Mouse (Mus musculus): ENCODE measurements around the gene Nek9. TPM values are rescaled to one million over a fixed set of nuclear protein-coding genes. Genes with fewer than 3 reads are reported as not detected.

The Nek9 gene
- polyA plus RNA-seq, 1 experiment from 2014 or later = 9.4 TPM

DNA sequence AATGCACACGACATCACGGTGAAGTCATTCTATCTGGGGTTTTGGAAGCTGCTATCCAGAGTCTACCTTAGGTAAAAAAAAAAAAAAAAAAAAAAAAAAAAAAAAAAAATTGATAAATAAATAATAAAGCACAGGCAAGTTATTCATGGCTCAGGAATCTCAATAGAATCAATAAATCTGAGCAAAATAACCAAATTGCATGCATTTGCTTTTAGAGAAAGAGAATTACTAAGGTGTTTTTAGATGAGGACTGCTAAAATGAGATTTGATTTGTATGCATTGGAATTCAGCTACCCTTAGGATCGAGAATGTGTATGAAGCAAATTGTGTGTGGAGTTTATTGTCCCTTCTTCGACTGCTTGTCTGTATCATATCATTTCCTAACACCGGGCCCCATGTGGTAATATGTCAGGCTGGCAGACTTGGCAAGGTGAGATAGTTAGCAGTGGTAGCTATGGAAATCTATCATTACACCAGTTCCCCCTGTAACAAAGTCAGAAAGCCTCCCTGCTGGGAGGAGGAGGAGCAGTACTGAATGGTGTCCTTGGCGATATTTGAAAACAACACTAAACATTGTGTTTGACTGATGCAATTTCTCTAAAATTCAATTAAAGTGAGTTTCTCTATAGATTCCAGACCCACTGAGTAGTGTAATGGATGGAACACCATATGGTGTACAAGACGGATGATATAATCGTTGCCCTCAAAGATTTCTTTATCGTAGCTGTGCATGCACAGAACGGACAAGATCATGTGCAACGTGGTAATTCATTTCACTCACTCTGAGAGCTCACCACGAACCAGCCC, 58.1 kb downstream of the Nek9 start:
- no peaks in the 10 kb centered on the region for H3K27me3 ChIP-seq (replicated peaks; ENCODE audit: control insufficient read depth, insufficient read depth, low read length)
- H3K36me3 ChIP-seq (ENCODE audit: control insufficient read depth, insufficient read depth, low read length) = no peaks in the 10 kb centered on the region
- peak overlapping the region; percentile 74 for H3K4me2 ChIP-seq
- DNase-seq (ENCODE audit: low spot score) = no peak
- no peaks in the 10 kb centered on the region for H3K9me3 ChIP-seq (ENCODE audit: control insufficient read depth, low read length)
- ATAC-seq (replicated peaks; ENCODE audit: low FRiP score) = peak; percentile 43; the same call in 1 of the 2 replicates
- H3K4me3 ChIP-seq (ENCODE audit: low read depth, low read length) = no peak overlapping the region
- H3K27ac ChIP-seq (ENCODE audit: low read depth, low read length) = no peak overlapping the region
- 56% methylated on average over 12 of the region's 12 CpGs for WGBS
- H3K9ac ChIP-seq (ENCODE audit: low read depth, low read length) = peak overlapping the region; percentile 50; the same call in 1 of the 2 replicates
- peaks cover 13% of the 10 kb centered on the region for H3K4me1 ChIP-seq (replicated peaks; ENCODE audit: control insufficient read depth, insufficient read depth, low read length)

DNA sequence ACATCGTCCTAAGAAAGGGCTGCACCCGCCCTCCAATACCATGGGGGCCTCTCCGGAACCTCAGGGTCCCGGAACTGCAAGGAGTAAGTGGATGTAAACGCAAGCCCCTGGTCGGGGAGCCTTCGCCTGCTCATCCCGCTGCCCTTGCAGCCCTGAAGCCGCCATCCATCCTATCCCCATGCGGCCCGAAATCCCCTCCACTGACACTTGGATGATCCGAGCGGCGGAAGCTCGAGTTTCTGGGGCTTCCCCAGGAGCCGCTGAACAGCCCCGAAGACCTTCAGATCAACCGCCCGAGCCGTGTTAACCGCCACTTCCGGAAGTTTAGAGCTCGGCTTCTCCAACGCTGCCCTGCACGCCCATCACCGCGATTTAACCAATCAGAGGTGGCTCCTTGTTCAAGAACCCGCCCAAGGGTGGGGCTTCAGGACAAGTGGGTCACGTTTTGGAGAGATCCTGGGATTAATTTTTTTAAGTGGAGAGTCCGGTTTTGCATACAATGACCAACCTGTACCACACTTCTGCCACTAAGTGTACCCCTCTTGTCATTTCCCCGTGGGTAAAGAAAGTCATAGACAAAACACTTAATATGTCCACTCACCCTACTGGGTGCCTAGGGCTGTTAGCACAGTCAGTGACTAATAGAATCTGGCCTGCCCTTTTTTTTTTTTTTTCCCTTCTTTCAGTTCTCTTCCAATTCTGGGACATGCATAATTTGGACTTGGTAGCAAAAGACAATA, 58.9 kb downstream of the Nek9 start:
- Histone ChIP-seq H3K4me2 (peak overlapping the region; percentile 74), H3K27me3 (replicated peaks; ENCODE audit: control insufficient read depth, insufficient read depth, low read length) (no peaks in the 10 kb centered on the region), H3K27ac (ENCODE audit: low read depth, low read length) (peak overlapping the region; percentile 52), H3K4me1 (replicated peaks; ENCODE audit: control insufficient read depth, insufficient read depth, low read length) (peaks cover 13% of the 10 kb centered on the region), H3K4me3 (ENCODE audit: low read depth, low read length) (peak overlapping the region; percentile 63), H3K9me3 (ENCODE audit: control insufficient read depth, low read length) (no peaks in the 10 kb centered on the region), H3K9ac (ENCODE audit: low read depth, low read length) (peak overlapping the region; percentile 72), H3K36me3 (ENCODE audit: control insufficient read depth, insufficient read depth, low read length) (no peaks in the 10 kb centered on the region; the same call in 1 of the 2 replicates)
- WGBS = under 1% methylated on average over 31 of the region's 31 CpGs
- DNase-seq (ENCODE audit: low spot score) (peak; percentile 97), ATAC-seq (replicated peaks; ENCODE audit: low FRiP score) (peak; percentile 91)

DNA sequence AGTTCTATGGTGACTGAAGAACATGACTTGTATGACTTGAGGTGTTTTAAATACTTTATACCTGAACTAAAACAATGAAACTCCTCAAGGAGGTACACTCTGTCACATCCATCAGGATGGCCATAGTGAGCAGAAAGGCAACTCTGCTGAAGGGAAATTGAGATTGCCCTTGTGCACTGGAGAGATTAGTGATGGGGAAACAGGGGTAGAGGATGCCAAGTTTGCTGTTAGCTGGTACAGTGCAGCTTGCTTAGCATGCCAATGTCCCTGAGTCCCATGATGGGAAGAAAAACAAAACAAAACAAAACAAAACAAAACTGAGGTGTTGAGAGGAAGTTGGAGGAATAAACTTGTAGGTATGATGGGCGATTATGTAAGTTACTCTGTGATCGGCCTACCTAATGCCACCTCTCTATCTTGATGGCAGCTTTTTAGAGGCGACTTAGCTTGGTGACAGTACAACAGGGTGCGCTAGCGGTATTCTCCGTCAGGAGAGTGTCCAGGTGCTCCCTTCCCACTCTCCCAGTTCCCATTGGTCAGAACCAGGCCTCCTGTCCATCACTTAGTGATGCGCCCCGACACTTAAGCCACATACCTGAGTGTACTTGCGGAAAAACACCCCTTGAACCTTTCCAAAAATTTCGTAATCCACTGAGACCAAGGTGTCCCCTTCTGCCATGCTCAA, 59.6 kb downstream of the Nek9 start:
- peaks cover 3% of the 10 kb centered on the region; the same call in 1 of the 2 replicates for H3K36me3 ChIP-seq (ENCODE audit: control insufficient read depth, insufficient read depth, low read length)
- H3K27ac ChIP-seq (ENCODE audit: low read depth, low read length) = peak overlapping the region; percentile 52
- H3K4me3 ChIP-seq (ENCODE audit: low read depth, low read length) = peak overlapping the region; percentile 63
- H3K9me3 ChIP-seq (ENCODE audit: control insufficient read depth, low read length) = no peaks in the 10 kb centered on the region
- peak overlapping the region; percentile 72 for H3K9ac ChIP-seq (ENCODE audit: low read depth, low read length)
- DNase-seq (ENCODE audit: low spot score) = no peak
- 6% methylated on average over 10 of the region's 10 CpGs for WGBS
- H3K4me1 ChIP-seq (replicated peaks; ENCODE audit: control insufficient read depth, insufficient read depth, low read length) = peaks cover 13% of the 10 kb centered on the region
- no peaks in the 10 kb centered on the region for H3K27me3 ChIP-seq (replicated peaks; ENCODE audit: control insufficient read depth, insufficient read depth, low read length)
- H3K4me2 ChIP-seq = peak overlapping the region; percentile 74
- peak; percentile 35 for ATAC-seq (replicated peaks; ENCODE audit: low FRiP score)

DNA sequence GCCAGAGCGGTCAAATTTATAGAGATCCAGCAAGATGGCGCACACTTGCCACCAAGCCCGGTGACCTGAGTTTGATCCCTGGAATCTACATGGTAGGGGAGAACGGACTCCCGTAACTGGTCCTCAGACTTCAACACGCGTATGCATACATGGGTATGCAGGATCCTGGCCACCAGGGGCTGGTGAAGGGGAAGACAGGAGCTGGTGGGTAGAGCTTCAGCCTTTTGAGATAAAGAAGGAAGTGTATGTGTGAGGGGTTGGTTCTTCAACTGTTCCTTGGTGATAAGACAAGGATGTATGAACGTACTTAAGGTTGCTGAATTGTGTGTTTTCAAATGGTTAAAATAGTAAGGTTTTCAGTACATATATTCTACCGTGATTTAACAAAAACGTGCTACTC, 60.2 kb downstream of the Nek9 start:
- Histone ChIP-seq H3K27ac (ENCODE audit: low read depth, low read length) (0 out of 2 replicates have a peak overlapping the region, but pooled peaks have one; percentile 36), H3K9me3 (ENCODE audit: control insufficient read depth, low read length) (no peaks in the 10 kb centered on the region), H3K4me1 (replicated peaks; ENCODE audit: control insufficient read depth, insufficient read depth, low read length) (peaks cover 13% of the 10 kb centered on the region), H3K4me2 (peak overlapping the region; percentile 74), H3K27me3 (replicated peaks; ENCODE audit: control insufficient read depth, insufficient read depth, low read length) (no peaks in the 10 kb centered on the region), H3K9ac (ENCODE audit: low read depth, low read length) (no peak overlapping the region), H3K36me3 (ENCODE audit: control insufficient read depth, insufficient read depth, low read length) (peaks cover 4% of the 10 kb centered on the region; the same call in 1 of the 2 replicates), H3K4me3 (ENCODE audit: low read depth, low read length) (no peak overlapping the region)
- WGBS = 68% methylated on average over 10 of the region's 10 CpGs
- ATAC-seq (replicated peaks; ENCODE audit: low FRiP score) = peak; percentile 81
- DNase-seq (ENCODE audit: low spot score) = no peak

DNA sequence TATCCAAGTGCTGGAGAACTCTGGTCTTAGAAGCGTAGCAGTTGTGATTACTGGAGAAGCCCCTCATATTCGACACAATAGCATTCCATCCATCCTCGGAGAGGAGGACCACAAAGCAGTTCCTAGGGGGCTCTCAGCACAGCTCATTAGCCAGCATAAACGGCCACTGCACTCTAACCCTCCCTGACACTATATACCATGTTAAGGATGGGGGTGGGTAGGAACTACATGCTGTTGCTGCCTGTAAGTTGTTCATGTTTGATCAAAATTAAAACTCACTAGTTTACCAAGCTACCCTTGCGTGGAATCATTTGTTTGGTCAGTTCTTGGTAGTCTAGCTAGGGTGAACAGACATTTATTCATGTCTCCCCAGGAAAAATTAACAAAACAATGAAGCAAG, 62.9 kb downstream of the Nek9 start:
- DNase-seq (ENCODE audit: low spot score) (no peak), ATAC-seq (replicated peaks; ENCODE audit: low FRiP score) (no peak)
- Histone ChIP-seq H3K4me2 (no peak overlapping the region), H3K27ac (ENCODE audit: low read depth, low read length) (no peak overlapping the region), H3K4me1 (replicated peaks; ENCODE audit: control insufficient read depth, insufficient read depth, low read length) (peaks cover 13% of the 10 kb centered on the region), H3K9me3 (ENCODE audit: control insufficient read depth, low read length) (no peaks in the 10 kb centered on the region), H3K9ac (ENCODE audit: low read depth, low read length) (no peak overlapping the region), H3K36me3 (ENCODE audit: control insufficient read depth, insufficient read depth, low read length) (peaks cover 4% of the 10 kb centered on the region; the same call in 1 of the 2 replicates), H3K4me3 (ENCODE audit: low read depth, low read length) (no peak overlapping the region), H3K27me3 (replicated peaks; ENCODE audit: control insufficient read depth, insufficient read depth, low read length) (no peaks in the 10 kb centered on the region)
- 87% methylated on average over 5 of the region's 5 CpGs for WGBS

DNA sequence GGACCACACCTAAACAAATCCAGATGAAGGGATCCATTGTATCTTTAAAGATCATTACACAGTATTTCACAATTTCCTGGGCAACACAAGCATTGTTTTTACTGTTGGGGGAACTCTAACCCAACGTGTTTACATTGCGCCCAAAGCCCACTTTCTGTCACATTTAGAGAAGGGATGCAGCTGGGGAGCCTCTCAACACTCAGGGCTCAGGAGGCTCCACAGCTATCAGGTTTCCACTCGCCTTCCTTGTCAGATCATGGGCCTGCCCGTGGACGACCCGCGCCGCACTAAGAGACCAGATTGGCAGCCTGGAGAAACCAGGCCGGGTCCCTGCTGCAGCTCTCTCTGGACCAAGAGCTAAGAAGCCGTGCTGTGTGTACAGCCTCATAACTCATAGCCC, 65.7 kb downstream of the Nek9 start:
- DNase-seq (ENCODE audit: low spot score) (no peak), ATAC-seq (replicated peaks; ENCODE audit: low FRiP score) (no peak)
- Histone ChIP-seq H3K9ac (ENCODE audit: low read depth, low read length) (no peak overlapping the region), H3K4me2 (no peak overlapping the region), H3K9me3 (ENCODE audit: control insufficient read depth, low read length) (no peaks in the 10 kb centered on the region; the same call in 1 of the 2 replicates), H3K36me3 (ENCODE audit: control insufficient read depth, insufficient read depth, low read length) (peaks cover 4% of the 10 kb centered on the region; the same call in 1 of the 2 replicates), H3K4me3 (ENCODE audit: low read depth, low read length) (no peak overlapping the region), H3K27me3 (replicated peaks; ENCODE audit: control insufficient read depth, insufficient read depth, low read length) (no peaks in the 10 kb centered on the region), H3K27ac (ENCODE audit: low read depth, low read length) (no peak overlapping the region), H3K4me1 (replicated peaks; ENCODE audit: control insufficient read depth, insufficient read depth, low read length) (peaks cover 7% of the 10 kb centered on the region)
- 79% methylated on average over 10 of the region's 10 CpGs for WGBS

DNA sequence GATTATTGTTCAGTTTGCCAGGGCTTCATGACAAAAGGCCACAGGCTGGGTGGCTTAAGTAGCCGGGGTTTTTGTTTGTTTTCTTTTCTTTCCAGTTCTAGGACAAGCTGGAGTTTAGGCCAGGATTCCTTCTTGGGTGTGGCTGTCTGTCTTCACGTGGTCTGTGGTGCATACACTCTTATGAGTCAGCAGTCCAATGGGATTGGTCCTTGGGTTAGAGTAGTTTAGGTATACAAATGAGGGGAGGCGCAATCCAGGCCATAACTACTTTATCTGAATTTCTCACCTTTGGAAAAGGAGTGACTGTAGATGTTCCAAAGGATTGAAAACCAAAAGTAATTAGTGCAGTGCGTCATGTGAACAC, 67.3 kb downstream of the Nek9 start:
- H3K27me3 ChIP-seq (replicated peaks; ENCODE audit: control insufficient read depth, insufficient read depth, low read length) = no peaks in the 10 kb centered on the region
- H3K27ac ChIP-seq (ENCODE audit: low read depth, low read length) = no peak overlapping the region
- H3K4me3 ChIP-seq (ENCODE audit: low read depth, low read length) = no peak overlapping the region
- H3K9ac ChIP-seq (ENCODE audit: low read depth, low read length) = no peak overlapping the region
- no peaks in the 10 kb centered on the region; the same call in 1 of the 2 replicates for H3K9me3 ChIP-seq (ENCODE audit: control insufficient read depth, low read length)
- WGBS = 74% methylated on average over 4 of the region's 4 CpGs
- ATAC-seq (replicated peaks; ENCODE audit: low FRiP score) (0 out of 2 replicates have a peak, but pooled peaks have one; percentile 48), DNase-seq (ENCODE audit: low spot score) (no peak)
- peaks cover 4% of the 10 kb centered on the region; the same call in 1 of the 2 replicates for H3K36me3 ChIP-seq (ENCODE audit: control insufficient read depth, insufficient read depth, low read length)
- peaks cover 2% of the 10 kb centered on the region; the same call in 1 of the 2 replicates for H3K4me1 ChIP-seq (replicated peaks; ENCODE audit: control insufficient read depth, insufficient read depth, low read length)
- no peak overlapping the region for H3K4me2 ChIP-seq

DNA sequence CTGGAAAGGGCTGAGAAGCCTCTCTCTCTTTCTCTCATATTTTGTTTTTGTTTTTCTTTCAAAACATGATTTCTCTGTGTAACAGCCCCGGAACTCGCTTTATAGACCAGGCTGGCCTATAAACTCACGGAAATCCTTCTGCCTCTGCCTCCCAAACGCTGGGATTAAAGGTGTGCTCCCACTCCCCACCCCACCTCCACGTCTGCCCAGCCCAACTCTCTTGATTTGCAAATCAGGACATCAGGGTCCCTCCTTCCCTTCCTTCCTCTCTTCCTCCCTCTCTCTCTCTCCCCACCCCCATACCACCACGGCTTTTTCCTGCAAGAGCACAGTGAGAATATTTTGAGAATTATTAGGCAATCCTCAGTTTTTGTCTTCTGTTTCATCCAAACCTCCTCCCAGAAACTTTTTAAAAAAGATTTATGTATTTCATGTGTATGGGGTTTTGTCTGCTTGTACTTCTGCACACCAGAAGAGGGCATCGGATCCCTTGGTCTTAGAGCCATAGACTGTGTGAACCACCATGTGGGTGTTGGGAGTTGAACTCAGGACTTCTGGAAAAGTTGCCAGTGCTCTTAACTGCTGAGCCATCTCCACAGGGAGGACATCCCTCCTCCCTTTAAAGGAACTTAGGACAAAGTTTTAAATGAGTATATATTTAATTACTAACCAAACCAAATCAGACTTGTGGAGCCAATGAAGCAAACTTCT, 67.9 kb downstream of the Nek9 start:
- H3K4me3 ChIP-seq (ENCODE audit: low read depth, low read length) = no peak overlapping the region
- H3K4me1 ChIP-seq (replicated peaks; ENCODE audit: control insufficient read depth, insufficient read depth, low read length) = peaks cover 2% of the 10 kb centered on the region; the same call in 1 of the 2 replicates
- no peak overlapping the region for H3K9ac ChIP-seq (ENCODE audit: low read depth, low read length)
- no peak overlapping the region for H3K27ac ChIP-seq (ENCODE audit: low read depth, low read length)
- H3K36me3 ChIP-seq (ENCODE audit: control insufficient read depth, insufficient read depth, low read length) = peaks cover 4% of the 10 kb centered on the region; the same call in 1 of the 2 replicates
- ATAC-seq (replicated peaks; ENCODE audit: low FRiP score) (no peak), DNase-seq (ENCODE audit: low spot score) (no peak)
- H3K27me3 ChIP-seq (replicated peaks; ENCODE audit: control insufficient read depth, insufficient read depth, low read length) = no peaks in the 10 kb centered on the region
- no peaks in the 10 kb centered on the region; the same call in 1 of the 2 replicates for H3K9me3 ChIP-seq (ENCODE audit: control insufficient read depth, low read length)
- H3K4me2 ChIP-seq = no peak overlapping the region
- WGBS = 68% methylated on average over 7 of the region's 7 CpGs

All from liver, embryonic 11.5 days (tissue).